Mouse (Mus musculus) forebrain, embryonic 14.5 days (tissue): Measurements from ENCODE around the gene Slc5a8. TPM values are rescaled to one million over a fixed set of nuclear protein-coding genes. Genes with fewer than 3 reads are reported as not detected.

Experiments used
- ATAC-seq: fragments of 200-750 bp; cut with Nextera tagmentation; 2 replicates; pipeline ENCODE4 v1.8.0; 2017; ENCODE audit warnings: mild to moderate bottlenecking, moderate library complexity
- DNase-seq: peaks from one replicate; pipeline ENCODE4 v3.0.0-alpha.2; 2015; ENCODE audit warnings: low spot score
- H3K27ac ChIP-seq: fragments of 300-500 bp; sonication (generic); 2 replicates; pipeline ENCODE4 v1.5.1; 2014; ENCODE audit warnings: low read depth, mild to moderate bottlenecking, control low read depth, low read length, moderate library complexity
- H3K27me3 ChIP-seq: fragments of 300-500 bp; sonication (generic); replicated peaks from 2 replicates; pipeline ENCODE4 v1.6.1; 2014; ENCODE audit warnings: low read length, control low read depth, mixed read lengths; ENCODE audit not compliant: control insufficient read depth, insufficient read depth
- H3K36me3 ChIP-seq: fragments of 300-500 bp; sonication (generic); 2 replicates; pipeline ENCODE4 v1.6.1; 2014; ENCODE audit warnings: low read length, control low read depth; ENCODE audit not compliant: control insufficient read depth, insufficient read depth
- H3K4me1 ChIP-seq: fragments of 300-500 bp; sonication (generic); 2 replicates; pipeline ENCODE4 v1.6.1; 2014; ENCODE audit warnings: antibody characterized with exemption, low read length, control low read depth; ENCODE audit not compliant: control insufficient read depth, insufficient read depth
- H3K4me2 ChIP-seq: fragments of 300-500 bp; sonication (generic); 2 replicates; pipeline ENCODE4 v1.6.1; 2014; ENCODE audit warnings: mild to moderate bottlenecking, control low read depth, low read length
- H3K4me3 ChIP-seq: fragments of 300-500 bp; sonication (generic); 2 replicates; pipeline ENCODE4 v1.5.1; 2014; ENCODE audit warnings: low read depth, low read length, control low read depth
- H3K9ac ChIP-seq: fragments of 300-500 bp; sonication (generic); 2 replicates; pipeline ENCODE4 v1.6.1; 2014; ENCODE audit warnings: mild to moderate bottlenecking, low read length, control low read depth, moderate library complexity
- H3K9me3 ChIP-seq: fragments of 300-500 bp; sonication (generic); replicated peaks from 2 replicates; pipeline ENCODE4 v1.6.1; 2016; ENCODE audit warnings: low read length, control low read depth, mixed read lengths; ENCODE audit not compliant: control insufficient read depth
- WGBS: fragments of 180-500 bp; shearing (Covaris S2); extraction: QIAGEN DNeasy Blood & Tissue Kit; methylation state at CpG from one replicate; pipeline ENCODE4 v1.1.7; 2014; 5-methylcytosine and 5-hydroxymethylcytosine counted together
- polyA plus RNA-seq: library from polyadenylated mRNA; unstranded; fragments of >200 nt; fragmentation: Nextera tagmentation; extraction: Ambion mirVana; gene quantifications from 2 replicates; pipeline ENCODE4 v1.2.1, GENCODE M21; 2014

Gene Slc5a8
- polyA plus RNA-seq, 1 experiment from 2014 or later, result 0.03 TPM

- H3K9me3 ChIP-seq, result no peaks in the 10 kb centered on the region
- WGBS, result 89% methylated on average over 7 of the region's 7 CpGs
- no peak overlapping the region for H3K4me3 ChIP-seq
- H3K27ac ChIP-seq, result no peak overlapping the region
- DNase-seq, result no peak
- no peaks in the 10 kb centered on the region for H3K4me1 ChIP-seq
- no peak for ATAC-seq
- H3K27me3 ChIP-seq, result no peaks in the 10 kb centered on the region
- H3K4me2 ChIP-seq, result no peak overlapping the region
- H3K36me3 ChIP-seq, result no peaks in the 10 kb centered on the region
- H3K9ac ChIP-seq, result no peak overlapping the region
These were observed 8.4 kb upstream of the Slc5a8 start for GRCm38 (mm10) chr10:88877421-88877820.

- DNase-seq (no peak), ATAC-seq (no peak)
- no peak overlapping the region for H3K27ac ChIP-seq
- no peak overlapping the region for H3K4me2 ChIP-seq
- H3K27me3 ChIP-seq, result peaks cover 19% of the 10 kb centered on the region
- no peak overlapping the region for H3K4me3 ChIP-seq
- WGBS, result 85% methylated on average over 2 of the region's 2 CpGs
- no peaks in the 10 kb centered on the region for H3K9me3 ChIP-seq
- H3K9ac ChIP-seq, result no peak overlapping the region
- H3K36me3 ChIP-seq, result no peaks in the 10 kb centered on the region
- H3K4me1 ChIP-seq, result no peaks in the 10 kb centered on the region
These were observed 2.1 kb upstream of the Slc5a8 start for GRCm38 (mm10) chr10:88883721-88884120.

DNA sequence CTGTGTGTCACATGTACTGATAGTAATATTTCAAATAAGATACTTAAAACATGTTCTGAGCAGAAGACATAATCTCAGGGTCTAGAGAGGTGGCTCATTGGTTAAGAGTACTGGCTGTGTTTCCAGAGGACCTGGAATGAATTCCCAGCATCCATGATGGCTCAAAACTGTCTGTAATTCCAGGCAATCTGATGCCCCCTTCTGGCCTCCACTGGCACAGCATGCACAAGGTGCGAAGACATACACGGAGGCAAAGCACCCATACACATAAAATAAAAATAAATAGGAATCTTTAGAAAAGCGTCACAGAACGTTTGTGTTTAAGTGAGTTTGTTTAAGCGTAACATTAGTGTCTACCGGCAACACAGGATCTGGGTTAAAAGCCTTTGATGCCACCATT, 956 bp upstream of the Slc5a8 start:
- no peak overlapping the region for H3K9ac ChIP-seq
- 82% methylated on average over 6 of the region's 6 CpGs for WGBS
- ATAC-seq (no peak), DNase-seq (no peak)
- H3K9me3 ChIP-seq, result no peaks in the 10 kb centered on the region
- no peak overlapping the region for H3K4me3 ChIP-seq
- H3K4me1 ChIP-seq, result no peaks in the 10 kb centered on the region
- peaks cover 19% of the 10 kb centered on the region for H3K27me3 ChIP-seq
- no peak overlapping the region for H3K27ac ChIP-seq
- H3K36me3 ChIP-seq, result no peaks in the 10 kb centered on the region
- no peak overlapping the region for H3K4me2 ChIP-seq

DNA sequence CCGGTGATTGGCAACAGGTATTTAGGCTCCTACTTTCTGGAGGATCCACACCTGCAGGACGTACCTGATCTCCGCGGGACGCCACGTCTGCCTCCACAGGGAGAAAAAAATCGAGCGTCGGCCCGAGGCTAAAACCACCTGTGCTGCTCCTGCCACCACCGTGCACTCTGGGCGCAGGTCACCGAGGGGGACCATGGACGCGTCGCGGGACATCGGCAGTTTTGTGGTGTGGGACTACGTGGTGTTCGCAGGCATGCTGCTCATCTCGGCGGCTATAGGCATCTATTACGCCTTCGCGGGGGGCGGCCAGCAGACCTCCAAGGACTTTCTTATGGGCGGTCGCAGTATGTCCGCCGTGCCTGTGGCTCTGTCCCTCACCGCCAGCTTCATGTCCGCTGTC, 322 bp downstream of the Slc5a8 start:
- no peaks in the 10 kb centered on the region for H3K4me1 ChIP-seq
- DNase-seq (no peak), ATAC-seq (no peak)
- no peak overlapping the region for H3K9ac ChIP-seq
- H3K27ac ChIP-seq, result no peak overlapping the region
- H3K4me2 ChIP-seq, result peak overlapping the region; percentile 52
- no peaks in the 10 kb centered on the region for H3K9me3 ChIP-seq
- no peaks in the 10 kb centered on the region for H3K36me3 ChIP-seq
- peaks cover 19% of the 10 kb centered on the region for H3K27me3 ChIP-seq
- H3K4me3 ChIP-seq, result peak overlapping the region; percentile 26
- WGBS, result 2% methylated on average over 32 of the region's 32 CpGs

GRCm38 (mm10) chr10:88888376-88888775, 2.6 kb downstream of the Slc5a8 start:
- H3K36me3 ChIP-seq, result no peaks in the 10 kb centered on the region
- H3K9ac ChIP-seq, result no peak overlapping the region
- H3K27ac ChIP-seq, result no peak overlapping the region
- no peak overlapping the region for H3K4me2 ChIP-seq
- no peak overlapping the region for H3K4me3 ChIP-seq
- peaks cover 19% of the 10 kb centered on the region for H3K27me3 ChIP-seq
- DNase-seq, result no peak
- H3K9me3 ChIP-seq, result no peaks in the 10 kb centered on the region
- no peak for ATAC-seq
- WGBS, result 82% methylated on average over 2 of the region's 2 CpGs
- no peaks in the 10 kb centered on the region for H3K4me1 ChIP-seq

DNA sequence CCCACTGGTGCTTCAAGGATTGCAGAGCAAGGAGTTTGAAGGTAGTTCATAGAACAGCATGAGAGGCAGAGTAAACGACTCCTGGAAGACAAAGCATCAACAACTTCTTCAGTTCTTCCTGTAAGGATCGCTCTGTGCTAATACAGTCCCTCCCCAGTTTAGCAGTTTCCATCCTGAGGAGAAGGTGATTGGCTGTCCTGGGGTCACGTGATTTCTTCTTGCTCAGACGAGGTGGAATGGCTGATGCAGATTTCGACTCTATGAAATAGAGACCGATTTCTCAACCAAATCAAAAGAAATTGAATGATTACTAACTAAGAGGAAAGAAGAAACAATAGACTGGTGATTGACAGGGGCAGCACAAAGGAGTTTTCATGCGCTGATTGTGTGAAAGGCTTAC, 5.6 kb downstream of the Slc5a8 start:
- H3K27ac ChIP-seq, result no peak overlapping the region
- no peaks in the 10 kb centered on the region for H3K9me3 ChIP-seq
- ATAC-seq (no peak), DNase-seq (no peak)
- H3K27me3 ChIP-seq, result peaks cover 2% of the 10 kb centered on the region
- H3K4me3 ChIP-seq, result no peak overlapping the region
- 79% methylated on average over 7 of the region's 7 CpGs for WGBS
- H3K4me2 ChIP-seq, result no peak overlapping the region
- H3K36me3 ChIP-seq, result no peaks in the 10 kb centered on the region
- no peak overlapping the region for H3K9ac ChIP-seq
- no peaks in the 10 kb centered on the region for H3K4me1 ChIP-seq

DNA sequence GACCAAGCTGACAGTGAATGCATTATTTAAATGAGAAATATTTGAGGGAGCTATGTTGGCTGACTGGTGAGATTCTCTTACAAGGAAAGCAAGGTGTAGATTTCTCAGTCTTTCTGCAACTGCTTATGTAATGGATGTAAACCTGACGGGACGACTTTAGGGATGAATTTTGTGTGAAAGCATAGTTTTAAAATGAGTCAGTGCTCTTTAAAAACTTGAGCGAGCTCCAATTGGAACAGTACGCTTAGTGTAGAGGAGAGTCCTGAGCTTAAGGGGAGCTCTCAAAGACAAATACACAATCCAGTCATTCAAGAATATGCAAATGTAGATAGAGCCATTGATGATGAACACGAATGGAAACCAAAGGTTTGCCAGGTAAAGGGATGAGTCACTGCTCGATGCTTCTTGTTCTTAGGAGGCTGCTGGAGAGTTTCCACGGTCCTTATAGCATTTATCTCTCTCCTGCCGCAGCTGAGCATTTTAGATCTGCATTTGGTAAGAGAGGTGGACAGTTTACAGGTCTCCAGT, 6.8 kb downstream of the Slc5a8 start:
- no peak overlapping the region for H3K9ac ChIP-seq
- no peaks in the 10 kb centered on the region for H3K36me3 ChIP-seq
- H3K4me2 ChIP-seq, result no peak overlapping the region
- no peak overlapping the region for H3K27ac ChIP-seq
- no peak for ATAC-seq
- 57% methylated on average over 8 of the region's 8 CpGs for WGBS
- no peak for DNase-seq
- H3K9me3 ChIP-seq, result no peaks in the 10 kb centered on the region
- no peak overlapping the region for H3K4me3 ChIP-seq
- H3K4me1 ChIP-seq, result no peaks in the 10 kb centered on the region
- H3K27me3 ChIP-seq, result no peaks in the 10 kb centered on the region

DNA sequence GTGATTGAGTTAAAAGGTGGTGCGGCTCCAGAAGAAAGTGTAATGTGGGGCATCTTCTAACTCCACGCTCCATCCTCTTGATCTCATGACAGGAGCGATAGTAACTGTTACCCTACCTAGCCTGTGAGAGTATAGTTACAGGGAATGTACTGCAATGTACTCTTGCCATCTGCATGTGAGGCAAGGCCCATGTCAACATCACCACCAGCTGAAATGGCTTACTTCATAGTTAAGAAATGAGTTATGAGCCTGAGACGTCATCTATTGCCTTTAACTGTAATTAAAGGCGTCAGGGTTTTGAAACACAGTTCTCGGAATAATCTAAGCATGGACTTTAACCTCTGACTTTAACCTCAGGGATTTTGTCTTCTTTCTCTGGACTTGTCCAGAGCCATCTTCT, 11.2 kb downstream of the Slc5a8 start:
- Histone ChIP-seq H3K9ac (no peak overlapping the region), H3K27ac (no peak overlapping the region), H3K4me2 (no peak overlapping the region), H3K27me3 (no peaks in the 10 kb centered on the region), H3K36me3 (no peaks in the 10 kb centered on the region), H3K9me3 (no peaks in the 10 kb centered on the region), H3K4me3 (no peak overlapping the region), H3K4me1 (no peaks in the 10 kb centered on the region)
- ATAC-seq (no peak), DNase-seq (no peak)
- WGBS, result 96% methylated on average over 6 of the region's 6 CpGs

- H3K27ac ChIP-seq, result no peak overlapping the region
- ATAC-seq, result no peak
These were observed 64.0 kb downstream of the Slc5a8 start for GRCm38 (mm10) chr10:88949649-88950296.

More at GRCm38 (mm10) chr10:88949649-88950296, 64.0 kb downstream of the Slc5a8 start:
- Histone ChIP-seq H3K4me3 (no peak overlapping the region), H3K9ac (no peak overlapping the region), H3K36me3 (no peaks in the 10 kb centered on the region), H3K9me3 (no peaks in the 10 kb centered on the region), H3K4me1 (no peaks in the 10 kb centered on the region), H3K4me2 (no peak overlapping the region), H3K27me3 (no peaks in the 10 kb centered on the region)
- no peak for DNase-seq
- 96% methylated on average over 12 of the region's 12 CpGs for WGBS
